Mouse (Mus musculus) hindbrain, embryonic 12.5 days (tissue): ENCODE measurements around the gene Nfat5. TPM values are rescaled to one million over a fixed set of nuclear protein-coding genes. Genes with fewer than 3 reads are reported as not detected.
A peak's percentile ranks its signal among the peaks of the same experiment; 100 is the strongest.

Experiments
- ATAC-seq: fragments of 200-750 bp; cut with Nextera tagmentation; 2 replicates; pipeline ENCODE4 v1.8.0; 2017; ENCODE audit warnings: moderate TSS enrichment; ENCODE audit not compliant: low FRiP score
- H3K27ac ChIP-seq: fragments of 300-500 bp; sonication (generic); 2 replicates; pipeline ENCODE4 v1.5.1; 2016; ENCODE audit warnings: mild to moderate bottlenecking
- H3K27me3 ChIP-seq: fragments of 300-500 bp; sonication (generic); 2 replicates; pipeline ENCODE4 v1.6.1; 2016; ENCODE audit warnings: mild to moderate bottlenecking
- H3K36me3 ChIP-seq: fragments of 300-500 bp; sonication (generic); 2 replicates; pipeline ENCODE4 v1.6.1; 2016; ENCODE audit warnings: mild to moderate bottlenecking
- H3K4me1 ChIP-seq: fragments of 300-500 bp; sonication (generic); 2 replicates; pipeline ENCODE4 v1.6.1; 2016
- H3K4me2 ChIP-seq: fragments of 300-500 bp; sonication (generic); replicated peaks from 2 replicates; pipeline ENCODE4 v1.6.1; 2016; ENCODE audit warnings: mild to moderate bottlenecking
- H3K4me3 ChIP-seq: fragments of 300-500 bp; sonication (generic); 2 replicates; pipeline ENCODE4 v1.5.1; 2016; ENCODE audit warnings: mild to moderate bottlenecking
- H3K9ac ChIP-seq: fragments of 300-500 bp; sonication (generic); 2 replicates; pipeline ENCODE4 v1.6.1; 2016; ENCODE audit warnings: mild to moderate bottlenecking, moderate library complexity
- H3K9me3 ChIP-seq: fragments of 300-500 bp; sonication (generic); replicated peaks from 2 replicates; pipeline ENCODE4 v1.6.1; 2016; ENCODE audit warnings: mild to moderate bottlenecking
- whole genome bisulfite sequencing: fragments of 180-500 bp; shearing (Covaris S2); methylation state at CpG from one replicate; pipeline ENCODE4 v1.1.7; 2016; 5-methylcytosine and 5-hydroxymethylcytosine counted together
- polyA plus RNA-seq: library from polyadenylated mRNA; unstranded; fragments of >200 nt; fragmentation: Nextera tagmentation; extraction: Ambion mirVana; gene quantifications from 2 replicates; pipeline ENCODE4 v1.2.1, GENCODE M21; 2016

Nfat5 gene
- polyA plus RNA-seq, 1 experiment from 2014 or later: 20.2 TPM

DNA sequence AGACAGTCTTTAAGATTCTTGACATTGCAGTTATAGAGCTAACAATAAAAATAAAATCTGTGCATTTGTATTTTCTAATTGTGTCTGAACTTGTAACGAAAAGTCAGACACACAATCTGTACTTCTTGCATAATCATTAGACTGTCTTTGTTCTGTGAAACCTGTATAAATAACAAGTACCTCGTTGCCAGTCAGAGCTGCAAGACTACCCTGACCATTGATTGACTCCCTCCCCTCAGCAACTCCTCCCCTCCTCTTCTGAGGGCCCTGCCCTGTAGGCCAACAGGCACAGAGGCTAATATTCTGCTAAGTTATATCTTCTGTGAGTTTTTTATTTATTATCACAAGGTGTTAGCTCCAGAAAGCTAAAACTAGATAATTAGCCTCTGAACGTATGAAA is 112.7 kb downstream of the Nfat5 start:
- H3K27me3 ChIP-seq: no peaks in the 10 kb centered on the region
- WGBS: 67% methylated on average over 3 of the region's 3 CpGs
- H3K4me3 ChIP-seq: no peak overlapping the region
- H3K9ac ChIP-seq: no peak overlapping the region
- no peak overlapping the region for H3K27ac ChIP-seq
- H3K4me2 ChIP-seq: no peak overlapping the region
- peaks cover 12% of the 10 kb centered on the region for H3K4me1 ChIP-seq
- peaks cover 23% of the 10 kb centered on the region for H3K36me3 ChIP-seq
- H3K9me3 ChIP-seq: no peaks in the 10 kb centered on the region
- no peak for ATAC-seq

DNA sequence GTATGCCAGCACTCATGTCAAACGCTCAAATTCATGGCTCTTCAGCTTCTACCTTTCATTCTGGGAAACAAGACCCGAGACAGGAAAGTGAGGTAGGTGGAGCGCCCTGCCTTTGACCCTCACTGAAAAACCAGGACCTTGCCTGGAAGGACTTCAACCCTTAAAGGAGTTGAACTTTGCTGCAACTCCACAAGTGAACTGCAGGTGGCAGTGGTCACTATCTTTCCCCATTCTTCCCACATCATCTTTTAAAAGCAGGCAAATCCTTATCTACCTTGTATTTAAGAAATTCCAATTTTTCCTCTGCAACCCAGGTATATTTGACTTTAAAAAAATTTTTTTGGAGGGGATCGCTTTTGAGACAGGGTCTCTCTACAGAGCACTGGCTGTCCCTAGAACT is 118.1 kb downstream of the Nfat5 start:
- Histone ChIP-seq H3K27me3 (no peaks in the 10 kb centered on the region), H3K9ac (no peak overlapping the region), H3K4me2 (no peak overlapping the region), H3K4me1 (no peaks in the 10 kb centered on the region), H3K36me3 (peaks cover 76% of the 10 kb centered on the region), H3K9me3 (no peaks in the 10 kb centered on the region), H3K4me3 (no peak overlapping the region), H3K27ac (no peak overlapping the region)
- WGBS: 75% methylated on average over 4 of the region's 4 CpGs
- ATAC-seq: no peak

DNA sequence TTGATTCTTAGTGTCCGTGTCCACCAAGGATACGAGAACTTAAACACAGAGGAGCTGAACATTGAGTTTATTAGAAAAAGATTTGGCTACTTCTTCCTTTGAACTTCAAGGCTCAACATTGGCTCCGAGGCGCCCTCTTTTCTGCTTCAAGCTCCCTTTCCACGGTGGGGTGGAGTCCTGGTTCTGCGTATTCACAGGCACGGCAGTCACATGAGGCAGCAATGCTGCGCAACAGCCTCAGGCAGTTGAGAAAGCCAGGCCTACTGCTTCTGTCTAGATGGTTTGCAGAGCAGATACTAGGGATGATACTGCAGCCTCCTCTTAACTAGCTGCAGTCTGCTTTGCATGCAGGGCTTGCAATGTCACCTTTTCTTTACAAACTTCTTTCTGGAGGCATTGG is 119.3 kb downstream of the Nfat5 start:
- no peak for ATAC-seq
- Histone ChIP-seq H3K27me3 (no peaks in the 10 kb centered on the region), H3K4me2 (no peak overlapping the region), H3K27ac (no peak overlapping the region), H3K36me3 (peaks cover 86% of the 10 kb centered on the region), H3K4me3 (no peak overlapping the region), H3K9ac (no peak overlapping the region), H3K4me1 (no peaks in the 10 kb centered on the region), H3K9me3 (no peaks in the 10 kb centered on the region)
- 91% methylated on average over 8 of the region's 8 CpGs for WGBS

DNA sequence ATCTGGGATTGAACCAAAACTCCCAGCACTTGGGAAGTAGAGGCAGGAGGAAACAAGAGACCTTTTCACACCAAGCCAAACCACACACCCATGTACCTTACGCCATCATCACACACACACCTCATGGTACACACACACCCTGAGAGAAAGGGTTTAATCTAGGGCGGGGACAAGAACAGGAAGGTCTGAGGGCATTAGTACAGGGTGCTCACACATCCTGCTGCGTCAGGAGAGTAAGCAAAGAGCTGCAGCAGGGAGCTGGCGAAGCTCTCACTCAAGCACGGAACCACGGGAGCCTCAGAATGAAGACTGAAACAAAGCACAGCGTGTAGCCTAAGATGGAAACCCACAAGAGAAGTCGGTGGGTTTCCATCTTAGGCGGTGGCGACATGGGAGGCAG is 120.6 kb downstream of the Nfat5 start:
- Histone ChIP-seq H3K9me3 (no peaks in the 10 kb centered on the region), H3K4me1 (no peaks in the 10 kb centered on the region), H3K36me3 (peaks cover 93% of the 10 kb centered on the region), H3K4me3 (no peak overlapping the region), H3K9ac (no peak overlapping the region), H3K4me2 (no peak overlapping the region), H3K27me3 (no peaks in the 10 kb centered on the region), H3K27ac (no peak overlapping the region)
- WGBS: 91% methylated on average over 10 of the region's 10 CpGs
- ATAC-seq: no peak

- no peaks in the 10 kb centered on the region for H3K27me3 ChIP-seq
- H3K27ac ChIP-seq: no peak overlapping the region
- H3K9me3 ChIP-seq: no peaks in the 10 kb centered on the region
- H3K4me1 ChIP-seq: no peaks in the 10 kb centered on the region
- H3K9ac ChIP-seq: no peak overlapping the region
- WGBS: 83% methylated on average over 12 of the region's 12 CpGs
- no peak for ATAC-seq
- peaks cover 94% of the 10 kb centered on the region for H3K36me3 ChIP-seq
- H3K4me3 ChIP-seq: no peak overlapping the region
- H3K4me2 ChIP-seq: no peak overlapping the region
Observed at GRCm38 (mm10) chr8:107417001-107417400, 123.7 kb downstream of the Nfat5 start.

DNA sequence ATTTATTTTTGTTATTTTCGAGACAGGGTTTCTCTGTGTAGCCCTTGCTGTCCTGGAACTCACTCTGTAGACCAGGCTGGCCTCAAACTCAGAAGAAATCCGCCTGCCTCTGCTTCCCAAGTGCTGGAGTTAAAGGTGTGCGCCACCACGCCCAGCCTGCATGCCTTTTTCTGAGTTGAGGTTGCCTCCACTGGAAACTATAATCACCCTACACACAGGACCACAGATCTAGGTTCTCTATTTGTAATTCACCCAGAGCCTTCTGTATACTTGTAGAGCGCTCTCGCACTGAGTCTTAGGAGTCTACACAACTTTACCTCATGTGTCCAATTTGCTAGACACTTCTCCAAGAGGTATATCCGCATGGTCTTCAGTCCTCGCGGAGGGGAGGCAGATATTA is 130.9 kb downstream of the Nfat5 start:
- ATAC-seq: no peak
- H3K27ac ChIP-seq: no peak overlapping the region
- WGBS: 31% methylated on average over 9 of the region's 9 CpGs

GRCm38 (mm10) chr8:107424597-107425229 is 131.4 kb downstream of the Nfat5 start, which contains the start of gene Nob1:
TSS of gene Nob1 (minus strand) at chr8:107425051.
- H3K36me3 ChIP-seq: peaks cover 25% of the 10 kb centered on the region
- H3K9me3 ChIP-seq: no peaks in the 10 kb centered on the region
- H3K4me2 ChIP-seq: peak within 1 kb of the TSS; percentile 82
- H3K9ac ChIP-seq: peak within 1 kb of the TSS; percentile 88
- peak within 1 kb of the TSS; percentile 52; the same call in 1 of the 2 replicates for H3K27ac ChIP-seq
- H3K4me1 ChIP-seq: peaks cover 13% of the 10 kb centered on the region
- WGBS: under 1% methylated on average over 50 of the region's 50 CpGs
- no peaks in the 10 kb centered on the region for H3K27me3 ChIP-seq
- H3K4me3 ChIP-seq: peak within 1 kb of the TSS; percentile 89
- ATAC-seq: peak; percentile 98

More for the DNA sequence above, 130.9 kb downstream of the Nfat5 start:
- H3K9me3 ChIP-seq: no peaks in the 10 kb centered on the region
- peaks cover 31% of the 10 kb centered on the region for H3K36me3 ChIP-seq
- peak overlapping the region; percentile 88 for H3K9ac ChIP-seq
- no peaks in the 10 kb centered on the region for H3K27me3 ChIP-seq
- peak overlapping the region; percentile 89 for H3K4me3 ChIP-seq
- peak overlapping the region; percentile 82 for H3K4me2 ChIP-seq
- peaks cover 13% of the 10 kb centered on the region for H3K4me1 ChIP-seq

DNA sequence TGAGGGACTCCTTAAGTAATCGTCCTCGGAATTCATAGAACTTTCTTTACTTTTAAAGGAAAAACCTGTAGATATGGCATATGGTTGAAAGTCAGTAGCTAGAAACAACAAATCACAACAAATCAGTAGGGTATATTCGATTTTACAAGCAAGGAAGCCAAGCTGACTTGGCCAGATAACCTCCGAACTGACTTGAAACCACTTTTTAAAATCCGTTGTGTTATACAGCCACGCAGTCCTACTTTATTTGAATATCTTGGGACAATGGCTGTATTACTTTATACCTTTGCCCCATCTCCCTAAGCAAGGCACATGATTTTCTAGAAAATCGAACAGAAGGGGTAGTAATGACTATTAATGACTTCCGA is 131.9 kb downstream of the Nfat5 start:
- Histone ChIP-seq H3K36me3 (peaks cover 21% of the 10 kb centered on the region), H3K4me3 (no peak overlapping the region), H3K27me3 (no peaks in the 10 kb centered on the region), H3K4me1 (peaks cover 13% of the 10 kb centered on the region), H3K27ac (no peak overlapping the region), H3K4me2 (peak overlapping the region; percentile 82), H3K9ac (no peak overlapping the region), H3K9me3 (no peaks in the 10 kb centered on the region)
- 50% methylated on average over 8 of the region's 8 CpGs for WGBS
- no peak for ATAC-seq

Other genes with a start within 250 kb of the Nfat5 start
- gene Pdf, start 244.9 kb upstream of the Nfat5 start, polyA plus RNA-seq: 41.1 and 45.8 TPM in 2 replicates
- gene Cog8, start 236.8 kb upstream of the Nfat5 start, polyA plus RNA-seq: 43.6 and 47.5 TPM in 2 replicates
- gene Nip7, start 236.6 kb upstream of the Nfat5 start, polyA plus RNA-seq: 71.8 and 74.4 TPM in 2 replicates
- gene Tmed6, start 227.8 kb upstream of the Nfat5 start, polyA plus RNA-seq: not detected in 2 replicates
- 23.2 TPM in 2 replicates for gene Terf2, start 196.9 kb upstream of the Nfat5 start, polyA plus RNA-seq
- 130 and 142 TPM in 2 replicates for gene Cyb5b, start 142.8 kb upstream of the Nfat5 start, polyA plus RNA-seq
- gene Nqo1, start 109.7 kb downstream of the Nfat5 start, polyA plus RNA-seq: 6.4 and 8.2 TPM in 2 replicates
- 78.3 and 78.9 TPM in 2 replicates for gene Nob1, start 131.6 kb downstream of the Nfat5 start, polyA plus RNA-seq
- gene Wwp2, start 142.9 kb downstream of the Nfat5 start, polyA plus RNA-seq: 109 and 124 TPM in 2 replicates